ENCODE assay signal across 8 mouse cellular contexts in the genomic region with DNA sequence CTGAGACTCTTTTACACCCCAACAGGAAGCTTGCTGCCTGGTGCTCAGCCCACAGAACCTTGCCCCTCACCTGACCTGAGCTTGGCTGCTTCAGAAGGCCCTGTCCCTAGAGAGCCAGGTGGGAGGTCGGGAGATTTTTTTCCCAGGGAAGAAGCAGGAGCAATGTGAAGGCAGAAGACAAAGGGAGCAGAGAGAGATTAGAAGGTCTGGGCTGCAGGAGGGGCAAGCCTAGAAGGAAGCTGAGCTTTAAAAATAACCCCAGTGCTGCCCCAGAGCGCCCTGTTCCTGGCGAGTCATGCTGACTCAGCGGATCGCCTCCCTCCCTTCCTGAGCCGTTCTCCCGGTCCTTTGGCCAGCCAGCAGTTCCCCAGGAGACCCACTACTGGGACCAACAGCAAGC. TPM values are rescaled to one million over a fixed set of nuclear protein-coding genes. Genes with fewer than 3 reads are reported as not detected.
A peak's percentile ranks its signal among the peaks of the same experiment; 100 is the strongest.
DNase-seq lines count a peak whose midpoint lies in the region; ATAC-seq and TF ChIP-seq lines count a peak whose summit lies in the region.

No protein-coding gene starts in this region.

- no peak for ATAC-seq in midbrain, embryonic 11.5 days (ENCODE audit: low FRiP score)
- no peak for ATAC-seq in midbrain, postnatal 0 days (ENCODE audit: low FRiP score)
- ATAC-seq in heart, embryonic 16.5 days (replicated peaks; ENCODE audit: extremely low read depth, insufficient read depth, low FRiP score): no peak
- ATAC-seq in midbrain, embryonic 12.5 days (ENCODE audit: low FRiP score, low read depth): no peak

- H3K27ac ChIP-seq in midbrain, embryonic 11.5 days (ENCODE audit: low read depth, low read length): no peak overlapping the region; the same call in 1 of the 2 replicates
- H3K27ac ChIP-seq in midbrain, postnatal 0 days (ENCODE audit: low read depth, low read length): no peak overlapping the region
- H3K27ac ChIP-seq in embryonic facial prominence, embryonic 10.5 days (replicated peaks): peak overlapping the region; percentile 42
- H3K27ac ChIP-seq in heart, embryonic 16.5 days (ENCODE audit: low read length): peak overlapping the region; percentile 52
- no peak overlapping the region for H3K27ac ChIP-seq in midbrain, embryonic 12.5 days (replicated peaks)

- H3K4me2 ChIP-seq in midbrain, embryonic 11.5 days: peak overlapping the region; percentile 4
- H3K4me2 ChIP-seq in midbrain, postnatal 0 days (ENCODE audit: low read depth, low read length, poor library complexity, severe bottlenecking): no peak overlapping the region
- H3K4me2 ChIP-seq in heart, embryonic 16.5 days (ENCODE audit: low read depth, low read length): peak overlapping the region; percentile 34
- peak overlapping the region; percentile 17; the same call in 1 of the 2 replicates for H3K4me2 ChIP-seq in midbrain, embryonic 12.5 days (replicated peaks)

- H3K4me3 ChIP-seq in midbrain, embryonic 11.5 days (ENCODE audit: low read depth, low read length): no peak overlapping the region
- no peak overlapping the region for H3K4me3 ChIP-seq in midbrain, postnatal 0 days (ENCODE audit: low read depth, low read length)
- peak overlapping the region; percentile 99 for H3K4me3 ChIP-seq in embryonic facial prominence, embryonic 10.5 days
- H3K4me3 ChIP-seq in heart, embryonic 16.5 days (ENCODE audit: low read length): no peak overlapping the region; the same call in 1 of the 2 replicates
- 0 out of 2 replicates have a peak overlapping the region, but pooled peaks have one; percentile 4 for H3K4me3 ChIP-seq in midbrain, embryonic 12.5 days

- H3K9ac ChIP-seq in midbrain, embryonic 11.5 days (ENCODE audit: low read length): peak overlapping the region; percentile 33
- no peak overlapping the region for H3K9ac ChIP-seq in midbrain, postnatal 0 days (replicated peaks; ENCODE audit: low read length, poor library complexity, severe bottlenecking)
- H3K9ac ChIP-seq in heart, embryonic 16.5 days (ENCODE audit: low read length): peak overlapping the region; percentile 54
- H3K9ac ChIP-seq in midbrain, embryonic 12.5 days (replicated peaks): peak overlapping the region; percentile 46; the same call in 1 of the 2 replicates

- TF ChIP-seq CTCF in midbrain, postnatal 0 days (IDR thresholded peaks at IDR 0.05): no peak

- WGBS in midbrain, embryonic 11.5 days: 34% methylated on average over 7 of the region's 7 CpGs
- 32% methylated on average over 7 of the region's 7 CpGs for WGBS in midbrain, postnatal 0 days
- WGBS in embryonic facial prominence, embryonic 10.5 days: 38% methylated on average over 7 of the region's 7 CpGs
- WGBS in heart, embryonic 16.5 days: 8% methylated on average over 7 of the region's 7 CpGs
- 28% methylated on average over 7 of the region's 7 CpGs for WGBS in midbrain, embryonic 12.5 days

- no peaks in the 10 kb centered on the region for H3K27me3 ChIP-seq in midbrain, embryonic 11.5 days (ENCODE audit: control insufficient read depth, insufficient read depth, low read length)
- no peaks in the 10 kb centered on the region for H3K27me3 ChIP-seq in midbrain, postnatal 0 days (ENCODE audit: insufficient read depth, low read length)
- H3K27me3 ChIP-seq in embryonic facial prominence, embryonic 10.5 days (replicated peaks; ENCODE audit: low read depth, poor library complexity, severe bottlenecking): no peaks in the 10 kb centered on the region
- H3K27me3 ChIP-seq in heart, embryonic 16.5 days (ENCODE audit: control insufficient read depth, insufficient read depth, low read length): no peaks in the 10 kb centered on the region
- no peaks in the 10 kb centered on the region for H3K27me3 ChIP-seq in midbrain, embryonic 12.5 days

- H3K4me1 ChIP-seq in midbrain, embryonic 11.5 days (ENCODE audit: control insufficient read depth, insufficient read depth, low read length): peaks cover 28% of the 10 kb centered on the region
- H3K4me1 ChIP-seq in midbrain, postnatal 0 days (ENCODE audit: insufficient read depth, low read length): peaks cover 8% of the 10 kb centered on the region
- H3K4me1 ChIP-seq in embryonic facial prominence, embryonic 10.5 days: peaks cover 48% of the 10 kb centered on the region
- H3K4me1 ChIP-seq in heart, embryonic 16.5 days (ENCODE audit: control insufficient read depth, insufficient read depth, low read length): peaks cover 39% of the 10 kb centered on the region
- peaks cover 43% of the 10 kb centered on the region for H3K4me1 ChIP-seq in midbrain, embryonic 12.5 days

- peak; percentile 80 for DNase-seq in midbrain, embryonic 11.5 days (ENCODE audit: low spot score, missing footprints)
- DNase-seq in midbrain, postnatal 0 days (ENCODE audit: low spot score): no peak
- no peak for DNase-seq in embryonic facial prominence, embryonic 10.5 days (ENCODE audit: low spot score)
- DNase-seq in kidney, postnatal 25 days: peak; percentile 69 to 85
- DNase-seq in cerebellum, postnatal 14 days: no peak
- DNase-seq in cerebellum, adult 8-10 months: no peak

- peaks cover 7% of the 10 kb centered on the region; the same call in 1 of the 2 replicates for H3K36me3 ChIP-seq in midbrain, embryonic 11.5 days (ENCODE audit: control insufficient read depth, insufficient read depth, low read length)
- H3K36me3 ChIP-seq in midbrain, postnatal 0 days (ENCODE audit: insufficient read depth, low read length): peaks cover 25% of the 10 kb centered on the region
- peaks cover 47% of the 10 kb centered on the region for H3K36me3 ChIP-seq in embryonic facial prominence, embryonic 10.5 days (replicated peaks)
- H3K36me3 ChIP-seq in heart, embryonic 16.5 days (ENCODE audit: control insufficient read depth, insufficient read depth): peaks cover 8% of the 10 kb centered on the region
- peaks cover 20% of the 10 kb centered on the region for H3K36me3 ChIP-seq in midbrain, embryonic 12.5 days

- H3K9me3 ChIP-seq in midbrain, embryonic 11.5 days (ENCODE audit: control insufficient read depth, low read length): no peaks in the 10 kb centered on the region
- H3K9me3 ChIP-seq in midbrain, postnatal 0 days (ENCODE audit: low read length): no peaks in the 10 kb centered on the region
- H3K9me3 ChIP-seq in embryonic facial prominence, embryonic 10.5 days: no peaks in the 10 kb centered on the region
- H3K9me3 ChIP-seq in heart, embryonic 16.5 days (replicated peaks; ENCODE audit: control insufficient read depth, low read length): no peaks in the 10 kb centered on the region
- no peaks in the 10 kb centered on the region for H3K9me3 ChIP-seq in midbrain, embryonic 12.5 days

RNA-seq across cellular contexts. Expression of a gene that starts 3.5 kb away (rescaled TPM):
- polyA plus RNA-seq in midbrain, embryonic 11.5 days (2014; fragmentation: Nextera tagmentation; extraction: Ambion mirVana): 18.0 and 19.7 TPM in 2 replicates
- total RNA-seq in midbrain, postnatal 0 days (2014; rRNA removed): 42.1 and 46.5 TPM in 2 replicates
- 40.8 and 41.7 TPM in 2 replicates for polyA plus RNA-seq in midbrain, postnatal 0 days (2015; fragmentation: Nextera tagmentation; extraction: Ambion mirVana)
- polyA plus RNA-seq in embryonic facial prominence, embryonic 10.5 days (2016; fragmentation: Nextera tagmentation; extraction: Ambion mirVana): 24.2 and 25.1 TPM in 2 replicates
- 14.7 and 19.1 TPM in 2 replicates for polyA plus RNA-seq in heart, embryonic 16.5 days (2015; fragmentation: Nextera tagmentation; extraction: Ambion mirVana)
- polyA plus RNA-seq in midbrain, embryonic 12.5 days (2016; fragmentation: Nextera tagmentation; extraction: Ambion mirVana): 33.3 and 36.8 TPM in 2 replicates

RNA-seq across cellular contexts. Expression of a gene that starts 4.9 kb away (rescaled TPM):
- polyA plus RNA-seq in midbrain, embryonic 11.5 days (2014; fragmentation: Nextera tagmentation; extraction: Ambion mirVana): 29.5 and 33.2 TPM in 2 replicates
- total RNA-seq in midbrain, postnatal 0 days (2014; rRNA removed): 31.3 and 39.7 TPM in 2 replicates
- polyA plus RNA-seq in midbrain, postnatal 0 days (2015; fragmentation: Nextera tagmentation; extraction: Ambion mirVana): 34.7 and 36.0 TPM in 2 replicates
- 27.7 and 29.5 TPM in 2 replicates for polyA plus RNA-seq in embryonic facial prominence, embryonic 10.5 days (2016; fragmentation: Nextera tagmentation; extraction: Ambion mirVana)
- 21.1 and 28.1 TPM in 2 replicates for polyA plus RNA-seq in heart, embryonic 16.5 days (2015; fragmentation: Nextera tagmentation; extraction: Ambion mirVana)
- 40.4 and 48.2 TPM in 2 replicates for polyA plus RNA-seq in midbrain, embryonic 12.5 days (2016; fragmentation: Nextera tagmentation; extraction: Ambion mirVana)

RNA-seq across cellular contexts. Expression of a gene that starts 12.2 kb away (rescaled TPM):
- polyA plus RNA-seq in midbrain, embryonic 11.5 days (2014; fragmentation: Nextera tagmentation; extraction: Ambion mirVana): 89.4 and 101 TPM in 2 replicates
- total RNA-seq in midbrain, postnatal 0 days (2014; rRNA removed): 130 and 137 TPM in 2 replicates
- 129 and 143 TPM in 2 replicates for polyA plus RNA-seq in midbrain, postnatal 0 days (2015; fragmentation: Nextera tagmentation; extraction: Ambion mirVana)
- polyA plus RNA-seq in embryonic facial prominence, embryonic 10.5 days (2016; fragmentation: Nextera tagmentation; extraction: Ambion mirVana): 142 and 145 TPM in 2 replicates
- 109 and 117 TPM in 2 replicates for polyA plus RNA-seq in heart, embryonic 16.5 days (2015; fragmentation: Nextera tagmentation; extraction: Ambion mirVana)
- 148 and 157 TPM in 2 replicates for polyA plus RNA-seq in midbrain, embryonic 12.5 days (2016; fragmentation: Nextera tagmentation; extraction: Ambion mirVana)

RNA-seq across cellular contexts. Expression of a gene that starts 13.7 kb away (rescaled TPM):
- polyA plus RNA-seq in midbrain, embryonic 11.5 days (2014; fragmentation: Nextera tagmentation; extraction: Ambion mirVana): 32.4 and 32.8 TPM in 2 replicates
- total RNA-seq in midbrain, postnatal 0 days (2014; rRNA removed): 8.6 and 10.8 TPM in 2 replicates
- polyA plus RNA-seq in midbrain, postnatal 0 days (2015; fragmentation: Nextera tagmentation; extraction: Ambion mirVana): 10.4 and 11.7 TPM in 2 replicates
- 32.7 and 33.7 TPM in 2 replicates for polyA plus RNA-seq in embryonic facial prominence, embryonic 10.5 days (2016; fragmentation: Nextera tagmentation; extraction: Ambion mirVana)
- 15.2 and 18.5 TPM in 2 replicates for polyA plus RNA-seq in heart, embryonic 16.5 days (2015; fragmentation: Nextera tagmentation; extraction: Ambion mirVana)
- polyA plus RNA-seq in midbrain, embryonic 12.5 days (2016; fragmentation: Nextera tagmentation; extraction: Ambion mirVana): 31.6 and 34.1 TPM in 2 replicates

RNA-seq across cellular contexts. Expression of a gene that starts 18.0 kb away (rescaled TPM):
- polyA plus RNA-seq in midbrain, embryonic 11.5 days (2014; fragmentation: Nextera tagmentation; extraction: Ambion mirVana): 0.36 and 0.57 TPM in 2 replicates
- total RNA-seq in midbrain, postnatal 0 days (2014; rRNA removed): 1.5 and 1.6 TPM in 2 replicates
- polyA plus RNA-seq in midbrain, postnatal 0 days (2015; fragmentation: Nextera tagmentation; extraction: Ambion mirVana): 1.4 and 1.7 TPM in 2 replicates
- not detected in 2 replicates for polyA plus RNA-seq in embryonic facial prominence, embryonic 10.5 days (2016; fragmentation: Nextera tagmentation; extraction: Ambion mirVana)
- polyA plus RNA-seq in heart, embryonic 16.5 days (2015; fragmentation: Nextera tagmentation; extraction: Ambion mirVana): 17.0 and 19.5 TPM in 2 replicates
- polyA plus RNA-seq in midbrain, embryonic 12.5 days (2016; fragmentation: Nextera tagmentation; extraction: Ambion mirVana): 0.99 TPM in 1 of 2 replicates, not detected in the other

Comparison
In these comparisons a context has a peak if more than half of its experiments do, and no peak if none do; other contexts are left out.
1. DNase-seq: peak in midbrain, embryonic 11.5 days (single experiment) and kidney, postnatal 25 days (2 of 2); none in midbrain, postnatal 0 days (single experiment), embryonic facial prominence, embryonic 10.5 days (single experiment), cerebellum, postnatal 14 days (0 of 2) and cerebellum, adult 8-10 months (single experiment).
2. H3K4me3 ChIP-seq: peak in embryonic facial prominence, embryonic 10.5 days (single experiment) and midbrain, embryonic 12.5 days (single experiment); none in midbrain, embryonic 11.5 days (single experiment), midbrain, postnatal 0 days (single experiment) and heart, embryonic 16.5 days (single experiment).
3. H3K27ac ChIP-seq: peak in embryonic facial prominence, embryonic 10.5 days (single experiment) and heart, embryonic 16.5 days (single experiment); none in midbrain, embryonic 11.5 days (single experiment), midbrain, postnatal 0 days (single experiment) and midbrain, embryonic 12.5 days (single experiment).